Mouse (Mus musculus) gastrocnemius, postnatal 14 days (tissue): ENCODE data around the gene Tmem255a. TPM values are rescaled to one million over a fixed set of nuclear protein-coding genes. Genes with fewer than 3 reads are reported as not detected.
A peak's percentile ranks its signal among the peaks of the same experiment; 100 is the strongest.

ENCODE experiments used
- DNase-seq: peaks from one replicate; pipeline ENCODE4 v3.0.0; 2021; ENCODE audit warnings: mixed read lengths
- intact Hi-C: fragments of 180-260 bp; cut with DNase I; formaldehyde crosslinking; loops from one replicate; pipeline ENCODE4 v1.15.1; 2025; ENCODE audit warnings: low total_unique reads
- long read RNA-seq, 2 experiments: library from polyadenylated mRNA; stranded (forward); transcript quantifications; one replicate each; pipeline ENCODE4 v2.0.0; 2021
- total RNA-seq, 2 experiments: library from RNA; stranded (reverse); gene quantifications; 2 replicates each; pipeline ENCODE4 v1.2.3; 2021

Tmem255a gene
- 1 to 10 TPM; 2.8 to 4.4 TPM for total RNA-seq
- long read RNA-seq, experiment 1, partial matches to known transcripts: 2 of 4 reads
- long read RNA-seq, experiment 1, other reads (novel, unspliced or antisense): 1 of 4 reads
- long read RNA-seq, experiment 2, partial matches to known transcripts: 0 of 1 reads
- long read RNA-seq, experiment 2, other reads (novel, unspliced or antisense): 0 of 1 reads

DNA sequence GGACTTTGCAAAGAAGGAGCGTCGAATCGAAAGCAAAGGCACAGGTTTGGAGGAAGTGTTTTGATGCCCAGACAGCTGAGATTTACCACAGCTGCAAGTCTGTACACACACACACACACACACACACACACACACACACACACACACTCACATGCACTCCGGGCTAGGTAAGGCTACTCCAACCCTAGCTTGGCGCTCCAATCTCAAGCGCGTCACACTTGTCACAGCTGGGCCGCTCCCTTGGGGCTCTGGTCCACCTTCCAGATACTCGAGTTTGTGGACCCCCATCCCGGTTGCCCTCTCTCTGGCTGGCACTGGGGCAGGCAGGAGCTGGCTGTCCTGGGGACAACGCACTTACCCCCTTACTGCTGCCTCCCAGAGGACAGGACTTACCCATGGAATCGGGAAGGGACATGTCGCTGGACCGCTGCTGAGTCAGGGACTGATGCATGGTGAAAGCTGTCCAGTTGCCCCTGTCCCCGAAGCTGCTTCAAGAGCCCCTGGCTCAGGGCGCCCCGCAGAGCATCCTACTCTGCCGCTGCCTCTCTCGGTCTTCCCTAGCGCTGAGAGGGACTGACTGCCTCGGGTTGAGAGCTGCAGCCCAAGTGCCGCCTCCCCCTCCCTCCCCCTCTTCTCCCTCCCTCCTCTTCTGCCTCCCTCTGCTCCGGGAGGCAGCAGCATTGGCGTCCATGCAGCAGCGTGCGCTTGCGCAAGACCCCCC, at the start of gene Tmem255a:
TSS of gene Tmem255a (minus strand) at position 589 of the 721 bp plus-strand sequence.
- intact Hi-C loops: no loop called here
- peak; percentile 34 for DNase-seq

DNA sequence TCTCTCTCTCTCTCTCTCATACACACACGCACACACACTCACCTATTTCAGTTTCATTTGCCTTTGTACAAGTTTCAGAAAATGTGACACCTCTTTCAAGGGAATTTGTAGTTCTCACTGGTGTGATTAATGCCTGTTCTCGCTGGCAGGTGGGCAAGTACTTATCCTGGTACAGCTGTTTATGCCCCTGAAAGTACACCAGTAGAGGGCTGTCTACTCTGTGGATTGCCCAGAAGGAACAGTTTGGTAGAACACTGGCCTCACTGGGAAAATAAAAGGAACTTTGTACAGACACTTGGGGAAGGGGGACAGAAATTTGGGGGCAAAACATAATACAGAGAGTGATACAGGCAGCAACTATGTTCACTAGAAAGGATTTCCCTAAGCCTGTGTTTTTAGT, 7.4 kb upstream of the Tmem255a start:
- DNase-seq: no peak
- intact Hi-C loops: loop anchor here (2.0 to 5.0 kb wide), 2 partner anchors 98 to 107 kb away; no protein-coding TSS in a partner anchor

DNA sequence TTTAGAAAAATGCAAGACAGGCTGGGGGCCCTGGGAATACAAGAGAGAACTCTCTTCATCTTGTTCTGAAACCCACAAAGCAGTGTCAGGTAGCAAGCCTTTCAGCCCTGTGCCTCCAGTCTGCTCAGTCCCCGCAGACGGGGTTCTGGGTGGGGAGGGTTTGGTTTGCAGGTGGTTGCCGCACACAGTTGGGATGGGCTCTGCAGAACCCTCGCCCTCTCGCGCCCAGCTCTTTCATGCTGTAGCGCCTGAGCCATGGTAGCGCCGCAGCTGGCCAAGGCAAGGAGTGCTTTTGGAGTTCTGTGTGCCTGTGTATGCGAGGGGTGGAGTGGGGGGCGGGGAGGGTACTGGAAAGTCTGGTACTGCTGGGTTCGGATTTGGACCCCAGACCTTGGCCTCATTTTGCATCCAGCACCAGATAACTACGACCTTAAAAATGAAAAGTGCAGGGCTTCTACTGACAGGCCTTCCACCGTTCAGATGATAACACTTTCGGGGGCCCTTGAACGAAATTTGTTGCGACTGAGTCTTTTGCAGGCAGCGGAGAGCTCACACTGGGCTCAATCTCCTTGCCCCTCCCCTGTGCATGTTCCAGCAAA, 1.8 kb downstream of the Tmem255a start:
- peak; percentile 14 for DNase-seq
- intact Hi-C loops: no loop called here

DNA sequence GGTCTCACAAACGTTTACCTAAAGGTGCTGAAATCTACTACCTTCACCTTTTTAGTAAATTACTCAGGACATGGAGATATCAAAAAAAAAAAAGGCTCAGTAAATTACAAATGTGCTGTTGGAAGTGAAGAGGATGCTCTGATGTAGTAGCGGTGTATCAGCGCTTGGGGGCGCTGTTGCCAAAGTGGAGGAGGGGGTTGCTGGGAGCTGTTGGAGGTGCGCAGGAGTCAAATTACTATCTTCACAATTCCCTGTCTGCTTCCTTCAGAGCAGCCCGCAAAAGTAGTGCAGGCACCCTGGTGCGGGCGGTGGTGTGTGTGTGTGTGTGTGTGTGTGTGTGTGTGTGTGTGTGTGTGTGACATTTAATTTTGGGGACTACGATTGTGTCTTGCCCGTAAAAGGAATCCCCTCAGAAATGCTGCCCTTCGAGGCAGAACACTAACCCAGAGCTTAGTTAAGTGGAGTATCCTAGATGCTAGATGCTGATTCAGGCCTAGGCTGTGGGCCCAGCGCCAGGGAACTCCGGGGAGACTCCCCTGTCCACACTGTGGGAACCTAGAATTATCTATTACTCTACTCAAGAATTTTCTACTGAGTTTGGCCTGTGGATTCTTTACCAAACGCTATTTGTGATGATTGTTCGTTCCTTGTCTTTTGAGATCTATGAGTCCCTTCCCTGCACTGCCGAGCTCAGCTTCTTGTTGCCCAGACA, 2.4 kb downstream of the Tmem255a start:
- intact Hi-C loops: no loop called here
- peak; percentile 37 for DNase-seq

DNA sequence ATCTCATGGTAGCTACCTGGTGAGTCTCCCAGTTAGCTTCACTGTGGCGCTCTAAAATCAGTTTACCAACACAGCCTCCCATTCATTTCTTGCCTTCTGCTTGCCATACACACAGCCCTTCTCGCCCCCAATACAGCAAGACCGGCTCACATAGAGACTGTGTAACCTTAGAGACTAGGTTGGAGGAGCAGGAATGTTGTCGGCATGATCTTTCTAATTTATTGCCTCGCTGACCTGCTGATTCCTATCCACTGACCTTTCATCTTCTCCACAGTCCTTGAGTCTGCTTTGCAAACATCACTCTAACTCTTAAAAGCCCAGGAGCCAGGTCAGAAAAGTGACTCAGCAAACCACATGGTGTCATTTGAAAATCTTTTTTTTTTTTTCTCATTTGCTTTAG, 4.6 kb downstream of the Tmem255a start:
- intact Hi-C loops: no loop called here

DNA sequence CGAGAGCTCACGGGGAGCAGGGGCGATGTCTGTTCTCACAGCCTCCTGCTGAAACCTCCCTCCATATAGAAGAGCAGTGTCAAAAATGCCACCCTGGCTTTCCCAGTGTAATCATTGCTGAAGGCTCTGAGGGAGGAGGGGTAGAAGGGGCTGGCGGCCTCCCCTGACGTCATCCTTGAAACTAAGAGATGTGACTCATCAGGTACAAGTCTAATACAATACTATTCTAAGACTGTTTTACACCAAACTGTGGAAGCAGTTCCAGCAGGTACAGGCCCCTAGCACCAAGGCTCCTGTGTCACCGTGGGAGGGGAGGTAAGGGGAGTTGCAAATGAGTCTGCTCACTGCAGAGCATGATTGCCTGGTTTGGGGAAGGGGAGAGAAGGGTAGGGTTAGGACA, 5.1 kb downstream of the Tmem255a start:
- intact Hi-C loops: no loop called here
- DNase-seq: no peak

More for the DNA sequence above, 4.6 kb downstream of the Tmem255a start:
- DNase-seq: no peak

DNA sequence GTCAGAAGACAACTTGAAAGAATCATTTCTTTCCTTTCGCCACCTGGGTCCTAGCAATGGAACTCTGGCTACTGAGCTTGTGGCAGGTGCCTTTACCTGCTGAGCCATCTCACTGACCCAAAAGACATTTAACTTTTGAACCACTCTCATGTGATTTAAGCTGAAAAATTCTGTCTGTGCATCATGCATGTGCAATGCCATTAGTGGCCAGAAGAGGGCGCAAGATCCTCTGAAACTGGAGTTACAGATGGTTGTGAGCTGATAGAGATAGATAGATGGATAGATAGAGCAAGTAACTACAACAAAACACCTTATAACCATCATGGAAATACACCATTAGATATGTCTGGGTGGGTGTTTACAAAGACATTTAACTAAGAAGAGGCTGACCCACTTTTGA, 14.5 kb downstream of the Tmem255a start:
- intact Hi-C loops: loop anchor here (10.0 kb wide), 1 partner anchor 207 kb away; no protein-coding TSS in a partner anchor
- peak; percentile 14 for DNase-seq

DNA sequence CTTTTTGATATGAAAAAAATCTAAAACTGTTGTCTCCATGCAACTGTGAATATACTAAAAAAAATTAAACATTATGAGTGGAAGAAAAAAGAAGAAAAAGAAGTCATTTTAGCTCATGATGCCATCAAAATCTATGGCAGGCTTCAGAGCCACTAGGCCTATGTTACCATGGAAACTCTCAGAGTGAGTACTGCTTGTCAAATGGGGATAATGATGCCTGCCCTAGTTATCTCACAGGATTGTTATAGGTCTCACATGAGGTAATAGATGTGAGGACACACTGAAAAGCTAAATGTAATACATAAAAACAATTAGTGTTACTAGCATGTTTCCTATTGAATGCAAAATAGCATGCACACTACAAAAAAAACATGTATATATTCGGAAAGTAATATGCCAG, 22.4 kb downstream of the Tmem255a start:
- no peak for DNase-seq
- intact Hi-C loops: loop anchor here (10.0 kb wide), 1 partner anchor 215 kb away; no protein-coding TSS in a partner anchor

DNA sequence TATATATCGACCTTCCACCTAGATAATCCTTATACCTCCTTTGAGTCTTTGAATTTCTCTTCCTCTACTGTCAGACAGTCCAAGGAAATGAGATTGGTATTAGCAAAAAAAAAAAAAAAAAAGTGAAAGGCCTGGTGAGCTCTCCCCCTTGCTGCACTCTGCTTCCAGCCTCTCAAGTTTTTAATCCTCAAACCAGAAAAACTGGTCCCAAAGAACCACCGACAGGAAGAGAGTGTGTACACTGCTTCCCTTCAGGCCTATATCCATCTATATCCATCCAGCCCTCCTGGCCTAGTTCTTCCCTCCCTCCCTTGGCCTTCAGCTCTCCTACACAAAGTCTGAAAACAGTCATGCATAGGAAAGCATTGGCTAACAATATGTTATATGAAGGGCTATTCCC, 29.5 kb downstream of the Tmem255a start:
- intact Hi-C loops: no loop called here
- no peak for DNase-seq

DNA sequence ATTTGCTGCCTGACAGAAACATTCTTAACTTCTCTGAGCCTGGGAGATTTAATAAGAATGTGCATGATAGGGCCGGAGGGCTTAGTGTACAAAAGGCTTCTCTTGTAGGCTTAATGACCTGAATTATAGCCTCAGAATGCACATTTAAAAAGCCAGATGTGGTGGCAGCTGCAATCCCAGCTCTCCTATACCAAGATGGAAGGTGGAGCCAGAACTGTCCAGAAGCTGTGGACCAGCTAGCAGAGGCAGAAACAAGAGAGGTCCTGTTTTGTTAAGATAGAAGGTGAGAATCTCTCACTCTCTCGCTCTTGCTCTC, 34.6 kb downstream of the Tmem255a start:
- intact Hi-C loops: no loop called here

DNA sequence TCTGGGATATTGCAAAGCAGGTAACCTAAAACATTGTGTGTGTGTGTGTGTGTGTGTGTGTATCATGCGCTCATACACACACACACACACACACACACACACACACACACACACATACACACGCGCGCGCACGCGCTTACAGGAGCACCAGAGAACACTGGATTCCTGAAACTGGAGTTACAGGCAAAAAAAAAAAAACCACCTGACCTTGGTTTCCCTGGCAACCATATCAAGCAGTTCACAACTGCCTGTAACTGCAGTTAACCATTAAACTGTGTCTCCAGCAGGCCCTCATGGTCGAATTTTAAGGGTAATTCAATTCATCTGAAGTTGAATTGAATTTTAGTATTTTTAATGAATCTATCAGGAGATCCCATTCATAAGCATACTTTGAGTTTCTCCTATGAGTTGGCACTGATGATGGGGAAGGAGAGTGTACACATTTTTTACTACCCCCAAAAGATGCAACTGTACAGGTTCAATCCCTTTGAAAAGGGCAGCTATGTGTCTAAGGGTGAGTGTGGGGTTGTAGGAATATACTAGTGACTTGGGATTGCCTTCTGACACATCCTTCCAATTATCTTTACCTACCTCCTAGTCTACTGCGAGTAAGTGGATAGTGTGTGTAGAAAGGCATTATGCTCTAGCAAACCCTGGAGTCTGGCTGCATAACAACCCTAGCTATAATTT, 35.1 kb downstream of the Tmem255a start:
- no peak for DNase-seq
- intact Hi-C loops: no loop called here

More for the DNA sequence above, 34.6 kb downstream of the Tmem255a start:
- DNase-seq: no peak

DNA sequence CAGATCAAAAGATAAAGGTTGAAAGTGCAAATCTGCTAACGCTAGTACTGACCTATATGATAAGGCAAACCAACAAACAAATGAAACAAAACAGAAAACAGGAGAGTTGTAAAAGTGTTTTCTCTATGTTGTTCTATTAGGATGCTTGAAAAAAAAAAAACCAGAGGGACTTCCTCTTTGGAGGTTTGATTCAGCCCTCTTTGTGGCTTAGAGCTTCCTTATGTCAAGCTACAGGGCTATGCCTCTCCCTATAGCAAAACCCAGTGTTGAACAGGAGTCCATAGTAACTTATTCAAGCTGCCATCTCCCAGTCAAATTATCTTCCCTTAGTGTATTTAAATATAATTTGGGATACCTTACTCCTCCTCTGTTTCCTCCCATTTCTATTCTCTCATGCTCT, 44.8 kb downstream of the Tmem255a start:
- intact Hi-C loops: no loop called here
- DNase-seq: no peak

DNA sequence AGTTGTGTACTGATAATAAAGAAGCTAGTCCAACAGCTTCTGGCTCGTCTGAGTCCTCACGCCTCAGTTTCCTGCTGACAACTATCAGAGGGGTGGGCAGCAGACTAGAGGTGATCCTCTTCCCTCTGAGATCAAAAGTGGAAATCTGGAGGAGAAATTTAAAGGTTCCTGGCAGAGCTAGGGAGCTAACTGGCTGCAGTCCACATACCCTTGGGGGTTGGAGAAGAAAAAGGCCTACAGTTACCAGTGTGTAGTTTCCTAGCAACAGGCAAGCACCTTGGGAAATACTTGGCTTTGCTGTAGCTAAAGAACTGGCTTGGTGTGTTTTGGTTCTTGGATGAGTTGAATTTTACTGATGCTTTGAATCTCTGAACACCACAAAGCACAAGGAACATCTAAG, 50.4 kb downstream of the Tmem255a start:
- intact Hi-C loops: no loop called here

DNA sequence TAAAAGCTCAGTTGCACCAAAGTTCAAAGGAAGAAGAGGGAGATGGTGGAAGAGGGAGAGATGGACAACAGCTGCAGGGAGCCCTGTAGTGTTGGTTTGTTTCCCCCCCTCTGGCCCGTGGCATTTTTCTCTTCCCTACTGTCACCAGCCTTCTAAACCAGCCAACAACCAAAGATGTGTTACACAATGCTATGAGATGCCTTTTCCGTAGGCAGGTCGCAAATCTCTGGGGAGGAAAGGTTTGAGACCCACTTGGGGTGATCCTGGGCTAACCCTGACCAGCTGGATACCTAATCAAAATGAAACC, 61.8 kb downstream of the Tmem255a start:
- DNase-seq: no peak
- intact Hi-C loops: no loop called here

More for the DNA sequence above, 50.4 kb downstream of the Tmem255a start:
- no peak for DNase-seq

DNA sequence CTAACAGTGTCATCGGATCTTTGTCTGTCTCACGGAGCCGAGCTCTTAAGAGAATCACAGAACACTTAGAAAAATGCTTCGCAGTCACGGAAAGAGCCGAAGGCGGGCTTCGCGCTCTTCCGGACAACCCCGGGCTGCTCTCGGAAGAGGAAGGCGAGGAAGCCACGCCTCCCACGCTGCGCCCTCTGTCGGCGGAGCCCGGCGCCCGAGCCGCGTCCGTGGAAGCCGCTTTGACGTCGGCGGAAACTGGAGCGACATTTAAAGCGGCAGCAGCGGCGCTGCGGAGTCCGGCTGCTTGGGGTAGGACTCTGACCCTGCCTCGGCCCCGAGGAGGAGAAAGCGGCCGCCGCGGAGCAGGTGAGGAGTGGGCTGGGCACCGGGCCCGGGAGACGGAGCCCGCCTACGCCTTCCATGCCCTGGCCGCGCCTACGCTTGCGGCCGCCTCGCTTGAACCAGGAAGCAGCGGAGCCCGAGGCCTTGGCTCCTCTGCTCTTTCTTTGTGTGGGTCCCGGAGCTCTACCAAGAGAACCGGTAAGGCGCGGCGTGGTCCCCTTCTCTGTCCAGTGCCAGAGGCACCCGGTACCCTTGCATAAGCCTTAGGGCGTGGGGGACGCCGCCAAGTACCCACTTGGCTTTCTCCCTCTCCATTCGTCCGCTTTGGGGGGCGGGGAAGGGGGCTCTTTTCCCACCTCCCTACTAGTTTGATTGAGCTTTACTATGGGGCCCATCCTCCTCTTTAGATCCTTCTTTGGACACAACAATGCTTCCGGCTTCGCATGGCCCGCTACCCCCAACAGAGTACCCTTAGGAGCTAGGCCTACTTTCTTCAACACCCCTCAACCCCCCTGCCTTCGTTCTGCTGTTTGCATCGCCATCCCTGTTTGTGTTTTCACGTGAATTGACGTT, 62.4 kb downstream of the Tmem255a start, which contains the start of gene Zbtb33:
TSS of gene Zbtb33 (plus strand) at position 242 of the 906 bp plus-strand sequence.
- intact Hi-C loops: no loop called here
- DNase-seq: peak; percentile 86

DNA sequence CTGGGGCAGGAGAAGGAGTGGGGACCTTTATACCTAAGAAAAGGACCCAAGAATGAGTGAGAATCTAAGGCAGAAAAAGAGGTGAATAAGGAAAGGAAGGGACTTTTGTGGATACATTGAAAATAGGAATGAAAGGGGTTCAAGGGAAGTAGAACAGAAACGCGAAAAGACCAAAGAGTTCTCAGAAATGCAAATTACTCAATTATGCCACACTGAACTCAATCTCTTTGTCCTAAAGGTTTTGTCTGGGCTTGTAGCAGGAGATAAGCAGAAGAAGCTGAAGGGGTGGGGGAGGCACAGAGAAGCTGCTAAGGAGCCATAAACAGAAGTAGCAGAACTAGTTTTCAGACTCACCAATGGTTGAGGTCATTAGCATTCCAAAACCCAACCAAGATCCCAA, 66.7 kb downstream of the Tmem255a start:
- intact Hi-C loops: no loop called here
- DNase-seq: no peak

DNA sequence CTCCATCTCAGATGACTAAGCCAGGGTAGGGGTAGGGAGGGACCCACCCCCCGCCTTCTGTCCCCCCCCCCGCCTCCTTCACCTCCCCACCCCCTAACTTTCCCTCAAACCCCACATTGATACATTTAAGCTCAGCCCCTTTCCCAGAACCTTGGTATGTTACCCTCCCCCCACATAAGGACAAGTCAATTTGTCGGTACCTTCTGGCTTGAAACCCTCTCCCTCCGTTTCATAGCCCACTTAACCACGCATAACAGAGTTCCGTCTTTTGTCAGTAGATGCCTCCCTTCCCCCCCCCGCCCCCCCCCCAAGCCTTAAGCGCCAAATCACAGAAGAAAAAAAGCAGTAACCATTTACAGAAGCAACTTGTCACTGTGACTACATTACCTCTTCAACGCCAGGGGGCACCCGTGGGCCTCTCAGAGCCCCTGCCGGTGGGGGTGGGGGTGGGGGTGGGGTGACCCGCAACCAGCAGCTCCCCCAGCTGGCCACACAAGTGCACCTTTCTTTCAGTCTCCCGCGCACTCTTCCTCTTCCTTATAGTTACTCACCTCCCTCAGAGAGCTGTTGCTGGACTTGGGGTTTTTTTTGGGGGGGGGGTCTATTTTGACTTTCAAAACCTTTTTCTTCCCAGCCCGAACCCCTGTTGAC, 70.5 kb downstream of the Tmem255a start:
- intact Hi-C loops: no loop called here
- DNase-seq: peak; percentile 57
